Mouse (Mus musculus): ENCODE measurements around the gene Tomm40l.

The Tomm40l gene

GRCm38 (mm10) chr1:171193911-171194830 is 28.1 kb downstream of the Tomm40l start:
- DNase-seq (ENCODE audit: low spot score) = no peak

- DNase-seq (ENCODE audit: low spot score) = peak; percentile 49
These were observed 29.0 kb downstream of the Tomm40l start for GRCm38 (mm10) chr1:171193093-171193840.

- DNase-seq (ENCODE audit: low spot score) = no peak
These were observed 30.0 kb downstream of the Tomm40l start for GRCm38 (mm10) chr1:171192283-171192682.

DNA sequence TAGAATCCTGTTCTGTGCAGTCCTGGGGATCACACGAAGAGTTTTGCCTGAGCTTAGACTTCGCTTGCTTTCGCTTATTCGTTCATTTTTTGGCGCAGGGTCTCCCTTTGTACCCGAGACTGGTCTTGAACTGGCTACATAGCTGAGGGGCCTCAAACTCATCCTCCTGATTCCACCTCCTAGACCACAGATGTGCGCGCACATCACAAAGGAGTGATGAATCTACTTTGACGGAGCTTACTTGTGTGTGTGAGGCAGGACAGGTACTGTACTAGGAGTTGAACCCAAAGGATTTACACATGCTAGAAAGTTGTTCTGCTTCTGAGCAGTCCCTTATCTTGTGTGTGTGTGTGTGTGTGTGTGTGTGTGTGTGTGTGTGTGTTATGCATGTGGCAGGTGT is 31.5 kb downstream of the Tomm40l start:
- no peak for DNase-seq (ENCODE audit: low spot score)

- DNase-seq (ENCODE audit: low spot score) = no peak
These were observed 32.7 kb downstream of the Tomm40l start for GRCm38 (mm10) chr1:171189476-171190114.

DNA sequence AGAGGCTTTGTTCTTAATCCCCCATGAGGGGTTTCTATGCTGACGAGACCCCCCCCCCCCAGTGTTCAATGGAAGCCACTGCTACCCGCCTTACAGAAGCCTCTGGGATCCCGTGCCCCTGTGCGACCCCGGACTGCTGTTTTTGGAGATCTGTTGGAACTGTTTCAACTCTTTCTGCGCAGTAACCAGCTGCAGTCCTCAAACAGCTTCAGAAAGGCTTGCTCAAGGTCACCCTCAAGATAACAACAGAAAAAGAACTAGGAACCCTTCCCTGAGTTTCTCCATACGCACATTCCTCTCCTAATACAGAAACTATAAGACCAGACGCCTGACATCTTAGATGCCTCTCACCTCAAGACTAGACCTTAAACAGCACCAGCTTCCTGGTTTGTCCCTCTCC is 33.3 kb downstream of the Tomm40l start:
- DNase-seq (ENCODE audit: low spot score) = no peak

- DNase-seq (ENCODE audit: low spot score) = no peak
These were observed 34.2 kb downstream of the Tomm40l start for GRCm38 (mm10) chr1:171187851-171188700.

DNA sequence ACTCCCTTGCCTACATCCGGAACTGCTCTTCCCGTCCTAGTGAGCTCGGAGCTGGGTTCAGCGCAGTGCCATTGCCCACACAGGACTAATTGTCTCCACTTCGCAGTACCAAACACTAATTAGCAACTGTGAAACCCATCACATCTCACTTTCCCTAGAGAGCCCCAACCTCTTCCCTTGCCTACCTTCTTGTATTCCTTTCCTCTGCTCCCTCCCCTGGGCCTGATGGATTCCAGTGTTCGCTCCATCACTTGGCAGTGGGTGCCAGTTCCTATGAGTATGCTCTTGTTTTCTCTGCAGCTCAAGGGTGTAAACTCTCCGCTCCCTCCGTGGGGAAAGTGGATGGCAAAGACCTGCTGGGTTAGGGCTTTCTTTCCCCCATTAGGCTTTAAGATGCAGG is 36.7 kb downstream of the Tomm40l start:
- DNase-seq (ENCODE audit: low spot score) = no peak

- no peak for DNase-seq (ENCODE audit: low spot score)
These were observed 38.0 kb downstream of the Tomm40l start for GRCm38 (mm10) chr1:171184314-171184713.

GRCm38 (mm10) chr1:171183620-171184019 is 38.7 kb downstream of the Tomm40l start:
- DNase-seq (ENCODE audit: low spot score) = no peak

- DNase-seq (ENCODE audit: low spot score) = no peak
These were observed 39.3 kb downstream of the Tomm40l start for GRCm38 (mm10) chr1:171183025-171183424.

GRCm38 (mm10) chr1:171179487-171180171 is 42.7 kb downstream of the Tomm40l start:
- DNase-seq (ENCODE audit: low spot score) = no peak

- DNase-seq (ENCODE audit: low spot score) = no peak
These were observed 49.5 kb downstream of the Tomm40l start for GRCm38 (mm10) chr1:171172779-171173178.

- DNase-seq (ENCODE audit: low spot score) = no peak
These were observed 51.2 kb downstream of the Tomm40l start for GRCm38 (mm10) chr1:171171138-171171537.

DNA sequence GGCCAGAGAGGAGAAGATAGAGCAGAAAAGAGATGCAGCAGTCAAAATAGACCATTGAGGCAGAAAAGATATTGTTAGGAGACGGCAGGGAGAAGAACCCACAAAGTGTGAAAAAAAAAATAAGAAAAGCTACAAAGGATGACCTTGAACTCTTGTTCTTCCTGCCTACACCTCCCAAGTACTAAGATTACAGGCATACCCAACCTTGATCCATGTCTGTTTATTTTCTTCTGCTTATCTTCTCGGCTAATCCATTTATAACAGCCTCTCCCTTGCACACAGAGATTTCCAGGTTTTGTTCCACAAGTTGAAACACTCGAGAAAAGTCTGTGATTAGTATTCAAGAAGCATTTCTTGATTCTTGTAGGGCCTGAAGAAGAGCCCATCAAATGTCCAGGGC is 52.4 kb downstream of the Tomm40l start:
- no peak for DNase-seq (ENCODE audit: low spot score)

DNA sequence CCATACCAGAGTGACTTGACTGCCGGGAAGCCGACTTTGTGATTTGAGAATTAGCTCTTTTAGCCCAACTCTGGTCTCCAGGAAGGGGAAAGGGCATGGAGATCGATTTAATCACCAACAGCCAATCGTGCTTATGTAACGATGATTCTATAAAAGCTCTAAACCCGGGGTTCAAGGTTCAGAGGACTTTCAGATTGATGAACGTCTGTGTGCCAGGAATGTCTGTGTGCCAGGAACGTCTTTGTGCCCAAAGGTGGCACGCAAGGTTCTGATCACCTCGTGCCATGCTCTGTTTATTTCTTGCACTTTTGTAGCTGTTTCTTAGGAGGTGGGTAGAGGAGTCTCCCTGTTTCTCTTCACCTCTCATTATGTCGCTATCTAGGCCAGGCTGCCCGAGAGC is 53.4 kb downstream of the Tomm40l start:
- no peak for DNase-seq (ENCODE audit: low spot score)

All from MN1 (cell line).